Mouse (Mus musculus) embryo, embryonic 10 days (tissue): Measurements from ENCODE around the gene Ccdc58.
"Not testable (repeated sequence)": the region's sequence is repeated elsewhere in the genome, so short reads cannot be mapped to it uniquely, and the experiment has no call there.

Experiments
- DNase-seq: peaks from one replicate; pipeline ENCODE4 v3.0.0-alpha.2; 2015; ENCODE audit warnings: low spot score

The Ccdc58 gene

GRCm38 (mm10) chr16:36074772-36075171 is 3.3 kb downstream of the Ccdc58 start:
- no peak for DNase-seq

- DNase-seq = no peak
Measured at GRCm38 (mm10) chr16:36079916-36080315, 8.4 kb downstream of the Ccdc58 start.

GRCm38 (mm10) chr16:36087846-36088245 is 16.4 kb downstream of the Ccdc58 start:
- DNase-seq = no peak

- no peak for DNase-seq
Measured at GRCm38 (mm10) chr16:36089065-36089464, 17.6 kb downstream of the Ccdc58 start.

GRCm38 (mm10) chr16:36089850-36090616 is 18.5 kb downstream of the Ccdc58 start:
- DNase-seq = no peak

GRCm38 (mm10) chr16:36090785-36091509 is 19.5 kb downstream of the Ccdc58 start:
- no peak for DNase-seq

GRCm38 (mm10) chr16:36094079-36094478 is 22.6 kb downstream of the Ccdc58 start:
- DNase-seq = no peak

GRCm38 (mm10) chr16:36097813-36098499 is 26.5 kb downstream of the Ccdc58 start:
- DNase-seq = not testable (repeated sequence)

- DNase-seq = no peak
Measured at GRCm38 (mm10) chr16:36101526-36101925, 30.0 kb downstream of the Ccdc58 start.

GRCm38 (mm10) chr16:36102211-36102610 is 30.7 kb downstream of the Ccdc58 start:
- DNase-seq = no peak

GRCm38 (mm10) chr16:36111486-36111885 is 40.0 kb downstream of the Ccdc58 start:
- not testable (repeated sequence) for DNase-seq

GRCm38 (mm10) chr16:36115751-36116150 is 44.3 kb downstream of the Ccdc58 start:
- DNase-seq = not testable (repeated sequence)

- DNase-seq = no peak
Measured at GRCm38 (mm10) chr16:36128092-36128491, 56.6 kb downstream of the Ccdc58 start.

GRCm38 (mm10) chr16:36131141-36131540 is 59.7 kb downstream of the Ccdc58 start, which contains the start of gene Csta1:
TSS of gene Csta1 (minus strand) at chr16:36131241.
- no peak for DNase-seq

GRCm38 (mm10) chr16:36138201-36138600 is 66.7 kb downstream of the Ccdc58 start:
- DNase-seq = no peak
